Mouse (Mus musculus) liver, embryonic 13.5 days (tissue): ENCODE results near the gene Cyth3. TPM values are rescaled to one million over a fixed set of nuclear protein-coding genes. Genes with fewer than 3 reads are reported as not detected.
A peak's percentile ranks its signal among the peaks of the same experiment; 100 is the strongest.

ENCODE experiments used
- ATAC-seq: fragments of 200-750 bp; cut with Nextera tagmentation; 2 replicates; pipeline ENCODE4 v1.8.0; 2017; ENCODE audit warnings: low read depth, mild to moderate bottlenecking, moderate number of reproducible peaks, moderate library complexity
- DNase-seq: peaks from one replicate; pipeline ENCODE4 v3.0.0; 2022
- H3K27ac ChIP-seq: fragments of 300-500 bp; sonication (generic); 2 replicates; pipeline ENCODE4 v1.5.1; 2015; ENCODE audit warnings: moderate library complexity, mild to moderate bottlenecking, inconsistent platforms
- H3K27me3 ChIP-seq: fragments of 300-500 bp; sonication (generic); 2 replicates; pipeline ENCODE4 v1.6.1; 2015; ENCODE audit warnings: mild to moderate bottlenecking, inconsistent platforms
- H3K36me3 ChIP-seq: fragments of 300-500 bp; sonication (generic); 2 replicates; pipeline ENCODE4 v1.6.1; 2015; ENCODE audit warnings: mild to moderate bottlenecking, inconsistent platforms
- H3K4me1 ChIP-seq: fragments of 300-500 bp; sonication (generic); replicated peaks from 2 replicates; pipeline ENCODE4 v1.6.1; 2015; ENCODE audit warnings: inconsistent platforms
- H3K4me2 ChIP-seq: fragments of 300-500 bp; sonication (generic); 2 replicates; pipeline ENCODE4 v1.6.1; 2015; ENCODE audit warnings: inconsistent platforms, mild to moderate bottlenecking, moderate library complexity
- H3K4me3 ChIP-seq: fragments of 300-500 bp; sonication (generic); replicated peaks from 2 replicates; pipeline ENCODE4 v1.5.1; 2015; ENCODE audit warnings: mild to moderate bottlenecking, inconsistent platforms
- H3K9ac ChIP-seq: fragments of 300-500 bp; sonication (generic); 2 replicates; pipeline ENCODE4 v1.6.1; 2015; ENCODE audit warnings: mild to moderate bottlenecking, inconsistent platforms
- H3K9me3 ChIP-seq: fragments of 300-500 bp; sonication (generic); replicated peaks from 2 replicates; pipeline ENCODE4 v1.6.1; 2016; ENCODE audit warnings: inconsistent platforms
- WGBS: fragments of 180-500 bp; shearing (Covaris S2); methylation state at CpG from one replicate; pipeline ENCODE4 v1.1.7; 2015; ENCODE audit not compliant: insufficient replicate concordance; 5-methylcytosine and 5-hydroxymethylcytosine counted together
- polyA plus RNA-seq: library from polyadenylated mRNA; unstranded; fragments of >200 nt; fragmentation: Nextera tagmentation; extraction: Ambion mirVana; gene quantifications from 2 replicates; pipeline ENCODE4 v1.2.1, GENCODE M21; 2015

The Cyth3 gene
- polyA plus RNA-seq, 1 experiment from 2014 or later = 35.0 TPM

DNA sequence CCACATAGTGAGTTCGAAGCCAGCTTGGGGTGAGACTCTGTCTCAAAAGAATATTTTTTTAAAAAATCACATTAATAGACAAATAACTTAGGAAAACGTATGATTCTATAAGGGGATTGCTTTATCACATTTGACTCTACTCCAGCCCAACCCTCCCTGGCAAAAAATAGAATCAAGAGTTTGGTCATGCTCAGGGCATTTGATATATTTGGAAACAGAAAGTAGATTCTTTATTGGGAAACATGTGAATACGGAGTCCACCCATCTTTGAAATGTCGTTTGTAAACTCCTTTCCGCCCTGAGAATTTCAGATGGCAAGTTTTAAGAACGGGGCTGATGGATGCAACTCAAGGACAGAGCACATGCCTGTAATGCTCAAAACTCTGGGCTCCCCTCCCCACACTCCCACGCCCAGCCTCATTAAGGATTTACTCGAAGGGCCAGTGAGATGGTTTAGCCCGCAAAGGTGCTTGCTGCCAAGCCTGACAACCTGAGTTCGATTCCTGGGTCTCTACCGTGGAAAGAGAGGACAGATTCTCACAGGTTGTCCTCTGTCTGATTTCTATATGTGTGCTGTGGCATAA, 28.6 kb upstream of the Cyth3 start:
- Histone ChIP-seq H3K4me2 (no peak overlapping the region), H3K27me3 (no peaks in the 10 kb centered on the region), H3K36me3 (no peaks in the 10 kb centered on the region), H3K27ac (no peak overlapping the region), H3K4me1 (no peaks in the 10 kb centered on the region), H3K9me3 (no peaks in the 10 kb centered on the region; the same call in 1 of the 2 replicates), H3K9ac (no peak overlapping the region), H3K4me3 (no peak overlapping the region)
- no peak for DNase-seq
- WGBS = 73% methylated on average over 11 of the region's 11 CpGs
- ATAC-seq = no peak

DNA sequence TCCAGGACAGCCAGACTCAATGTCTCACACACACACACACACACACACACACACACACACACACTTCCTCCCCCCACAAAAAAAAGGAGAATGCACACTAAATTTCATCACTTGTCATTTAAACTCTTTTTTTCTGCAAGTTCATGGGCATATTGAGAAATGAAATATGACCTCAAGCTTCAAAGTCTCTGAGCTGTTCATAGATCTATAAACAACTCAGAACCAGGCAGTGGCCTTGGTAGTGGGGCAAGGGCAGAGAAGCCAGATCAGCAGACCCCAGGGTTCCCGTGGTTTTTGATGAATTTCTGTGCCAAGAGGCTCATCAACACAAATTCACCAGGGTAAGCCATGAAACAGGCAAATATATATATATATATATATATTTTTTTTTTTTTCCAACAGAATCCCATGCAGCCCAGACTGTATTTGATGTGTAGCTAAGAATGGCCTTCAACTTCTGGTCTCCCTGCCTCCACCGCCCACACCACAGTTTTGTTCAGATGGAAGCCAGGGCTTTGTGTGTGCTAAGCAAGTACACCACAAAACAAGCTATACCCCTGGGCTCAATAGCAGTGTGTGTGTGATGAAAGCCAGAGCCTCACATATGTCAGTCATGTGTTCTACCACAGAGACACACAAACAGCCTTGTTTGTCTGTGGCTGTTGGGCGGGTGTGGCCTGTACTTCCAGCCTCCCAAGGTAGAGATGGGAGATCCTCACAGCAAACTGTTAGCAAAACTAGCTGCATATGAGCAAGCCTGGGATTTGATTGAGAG, 27.8 kb upstream of the Cyth3 start:
- H3K27me3 ChIP-seq = no peaks in the 10 kb centered on the region
- H3K4me1 ChIP-seq = no peaks in the 10 kb centered on the region
- no peaks in the 10 kb centered on the region; the same call in 1 of the 2 replicates for H3K9me3 ChIP-seq
- no peak for DNase-seq
- no peak overlapping the region for H3K4me3 ChIP-seq
- ATAC-seq = no peak
- no peak overlapping the region for H3K9ac ChIP-seq
- no peaks in the 10 kb centered on the region for H3K36me3 ChIP-seq
- no peak overlapping the region for H3K4me2 ChIP-seq
- WGBS = 66% methylated on average over 3 of the region's 3 CpGs
- H3K27ac ChIP-seq = no peak overlapping the region

DNA sequence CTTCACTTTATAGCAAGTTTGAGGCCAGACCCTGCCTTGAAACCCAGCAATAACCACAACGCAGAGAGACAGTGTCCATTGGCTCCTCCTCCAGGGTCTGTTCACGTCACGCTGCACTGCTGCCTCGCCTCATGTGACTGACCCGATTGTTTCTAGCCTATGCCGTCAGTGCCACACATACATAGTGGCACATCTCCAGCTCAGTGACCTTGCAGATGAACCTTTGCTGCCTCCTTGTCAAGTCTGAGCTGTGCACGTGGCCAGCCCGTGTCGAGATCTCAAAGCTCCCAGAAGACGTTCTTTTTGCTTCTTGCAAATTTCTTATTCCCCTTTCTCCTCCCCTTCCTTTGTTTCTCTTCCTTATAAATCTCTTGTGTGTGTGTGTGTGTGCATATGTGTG, 20.2 kb upstream of the Cyth3 start:
- no peak overlapping the region for H3K27ac ChIP-seq
- H3K36me3 ChIP-seq = no peaks in the 10 kb centered on the region
- H3K4me2 ChIP-seq = no peak overlapping the region
- H3K9me3 ChIP-seq = no peaks in the 10 kb centered on the region
- H3K9ac ChIP-seq = no peak overlapping the region
- no peaks in the 10 kb centered on the region for H3K27me3 ChIP-seq
- DNase-seq (no peak), ATAC-seq (no peak)
- H3K4me1 ChIP-seq = 0 out of 2 replicates have a peak, but pooled peaks cover 3% of the 10 kb centered on the region
- WGBS = 67% methylated on average over 10 of the region's 10 CpGs
- no peak overlapping the region for H3K4me3 ChIP-seq

DNA sequence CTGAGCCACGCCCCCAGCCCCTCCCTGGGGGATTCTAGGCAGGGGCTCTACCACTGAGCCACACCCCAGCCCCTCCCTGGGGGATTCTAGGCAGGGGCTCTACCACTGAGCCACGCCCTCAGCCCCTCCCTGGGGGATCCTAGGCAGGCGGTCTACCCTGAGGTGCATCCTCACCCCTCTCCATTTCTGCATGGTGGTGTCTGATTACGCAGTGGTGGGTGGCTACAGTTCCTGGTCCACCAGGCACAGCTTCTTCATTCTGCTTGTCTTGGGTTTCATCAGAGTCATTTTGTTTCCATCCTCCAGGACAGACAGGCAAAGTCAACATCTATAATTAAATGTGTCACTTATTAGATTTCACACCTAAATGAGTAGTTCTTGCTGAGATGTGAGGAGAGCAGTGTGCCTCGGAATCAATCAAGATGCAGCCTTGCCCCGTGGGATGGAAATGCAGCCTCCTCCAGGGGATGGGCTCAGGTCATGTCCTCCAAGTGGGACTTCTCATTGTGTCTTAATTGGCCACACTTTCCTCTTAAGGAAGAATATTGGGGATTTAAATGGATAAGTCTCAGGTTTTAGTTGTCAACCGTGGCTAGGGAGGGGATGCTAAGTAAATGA, 18.0 kb upstream of the Cyth3 start:
- Histone ChIP-seq H3K4me1 (0 out of 2 replicates have a peak, but pooled peaks cover 3% of the 10 kb centered on the region), H3K27ac (no peak overlapping the region), H3K9me3 (no peaks in the 10 kb centered on the region), H3K27me3 (no peaks in the 10 kb centered on the region), H3K9ac (no peak overlapping the region), H3K4me3 (no peak overlapping the region), H3K36me3 (no peaks in the 10 kb centered on the region), H3K4me2 (no peak overlapping the region)
- DNase-seq (no peak), ATAC-seq (no peak)
- 66% methylated on average over 7 of the region's 7 CpGs for WGBS

DNA sequence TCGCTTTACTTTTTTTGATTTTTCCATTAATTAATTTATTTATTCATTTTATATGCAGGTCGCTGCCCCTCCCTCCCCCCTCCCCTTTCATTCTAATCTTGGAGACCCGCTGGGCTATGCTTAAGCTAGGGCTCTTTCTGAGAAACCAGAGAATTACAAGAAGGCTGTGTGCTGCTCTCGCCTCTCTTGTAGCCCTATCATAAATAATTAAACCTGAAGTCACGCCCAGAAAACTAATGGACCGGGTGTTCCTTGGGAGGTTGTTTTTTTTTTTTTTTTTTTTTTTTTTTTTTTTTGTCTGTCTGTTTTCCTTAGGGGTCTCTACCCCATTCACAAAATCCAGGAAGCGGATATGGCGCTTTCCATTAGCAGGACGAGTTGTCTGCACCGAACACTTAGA, 15.5 kb upstream of the Cyth3 start:
- no peak overlapping the region for H3K9ac ChIP-seq
- ATAC-seq = no peak
- no peaks in the 10 kb centered on the region for H3K36me3 ChIP-seq
- H3K4me3 ChIP-seq = no peak overlapping the region
- H3K4me1 ChIP-seq = 0 out of 2 replicates have a peak, but pooled peaks cover 3% of the 10 kb centered on the region
- H3K9me3 ChIP-seq = no peaks in the 10 kb centered on the region
- H3K4me2 ChIP-seq = no peak overlapping the region
- no peak overlapping the region for H3K27ac ChIP-seq
- no peaks in the 10 kb centered on the region for H3K27me3 ChIP-seq
- DNase-seq = no peak
- 73% methylated on average over 10 of the region's 10 CpGs for WGBS

DNA sequence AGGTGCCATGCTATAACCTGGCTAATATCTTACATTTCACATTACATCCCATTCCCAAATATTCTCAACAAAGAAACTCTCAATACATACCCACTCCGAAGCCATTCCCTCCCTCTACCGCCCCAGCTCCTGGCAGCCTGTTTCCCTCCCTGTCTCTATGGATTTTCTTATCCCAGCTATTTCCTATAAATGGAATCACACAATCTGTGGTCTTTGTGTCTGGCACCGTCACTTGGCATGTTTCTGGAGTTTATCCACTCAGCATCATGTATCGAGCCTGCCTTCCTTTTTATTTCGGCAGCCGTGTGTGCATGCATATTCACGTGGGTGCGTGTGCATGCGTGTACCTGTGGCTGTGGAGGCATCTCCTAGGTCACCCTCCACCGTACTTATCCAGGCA, 14.1 kb upstream of the Cyth3 start:
- Histone ChIP-seq H3K36me3 (no peaks in the 10 kb centered on the region), H3K27ac (no peak overlapping the region), H3K4me1 (0 out of 2 replicates have a peak, but pooled peaks cover 3% of the 10 kb centered on the region), H3K4me3 (no peak overlapping the region), H3K9ac (no peak overlapping the region), H3K4me2 (no peak overlapping the region), H3K9me3 (no peaks in the 10 kb centered on the region), H3K27me3 (no peaks in the 10 kb centered on the region)
- no peak for ATAC-seq
- WGBS = 85% methylated on average over 10 of the region's 10 CpGs
- no peak for DNase-seq

DNA sequence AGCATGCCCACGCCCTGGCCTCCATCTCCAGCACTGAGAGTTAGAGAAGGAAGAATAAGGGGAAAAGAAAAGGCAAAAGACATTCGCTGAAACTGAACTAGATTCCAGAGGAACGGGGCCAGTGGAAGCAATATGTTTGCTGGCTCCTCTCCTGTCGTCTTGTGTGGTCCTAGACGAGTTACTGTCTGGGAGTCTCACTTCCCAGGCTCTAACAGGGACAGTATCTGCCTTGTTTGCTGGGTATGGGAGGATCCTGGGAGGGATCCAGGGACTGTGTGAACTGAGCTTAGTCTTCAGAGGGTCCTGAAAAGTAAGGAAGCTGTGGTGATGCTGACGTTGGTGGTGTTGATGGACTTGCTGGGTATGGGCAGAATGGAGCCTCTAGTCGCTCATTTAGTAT, 10.3 kb upstream of the Cyth3 start:
- ATAC-seq (no peak), DNase-seq (no peak)
- H3K36me3 ChIP-seq = no peaks in the 10 kb centered on the region
- no peaks in the 10 kb centered on the region for H3K27me3 ChIP-seq
- 66% methylated on average over 7 of the region's 7 CpGs for WGBS
- H3K4me3 ChIP-seq = no peak overlapping the region
- no peaks in the 10 kb centered on the region; the same call in 1 of the 2 replicates for H3K4me1 ChIP-seq
- no peak overlapping the region for H3K4me2 ChIP-seq
- no peak overlapping the region for H3K27ac ChIP-seq
- H3K9me3 ChIP-seq = no peaks in the 10 kb centered on the region
- H3K9ac ChIP-seq = no peak overlapping the region

DNA sequence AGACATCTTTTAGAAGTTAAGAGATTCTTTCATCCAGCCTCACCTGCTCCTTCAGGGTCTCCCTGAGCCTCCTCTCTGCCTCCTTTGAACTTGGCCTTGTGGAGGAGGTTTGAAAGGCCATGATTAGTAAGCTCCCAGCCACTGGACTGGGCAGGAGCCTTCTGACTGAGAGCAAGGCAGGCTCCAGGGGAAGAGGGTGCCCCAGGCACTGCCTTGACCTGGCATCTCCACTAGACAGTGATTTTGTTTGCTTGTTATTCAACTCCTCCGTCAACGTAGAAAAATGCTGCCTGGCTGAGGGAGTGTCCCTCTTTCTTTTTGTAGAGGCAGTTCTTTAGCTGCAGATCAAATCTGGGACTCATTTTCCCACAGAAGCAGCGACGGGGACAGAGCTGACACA, 9.0 kb upstream of the Cyth3 start:
- Histone ChIP-seq H3K9me3 (no peaks in the 10 kb centered on the region), H3K4me1 (peaks cover 9% of the 10 kb centered on the region), H3K27ac (no peak overlapping the region), H3K4me3 (no peak overlapping the region), H3K4me2 (no peak overlapping the region), H3K27me3 (no peaks in the 10 kb centered on the region), H3K36me3 (no peaks in the 10 kb centered on the region), H3K9ac (no peak overlapping the region)
- 58% methylated on average over 4 of the region's 4 CpGs for WGBS
- DNase-seq = no peak
- ATAC-seq = no peak

DNA sequence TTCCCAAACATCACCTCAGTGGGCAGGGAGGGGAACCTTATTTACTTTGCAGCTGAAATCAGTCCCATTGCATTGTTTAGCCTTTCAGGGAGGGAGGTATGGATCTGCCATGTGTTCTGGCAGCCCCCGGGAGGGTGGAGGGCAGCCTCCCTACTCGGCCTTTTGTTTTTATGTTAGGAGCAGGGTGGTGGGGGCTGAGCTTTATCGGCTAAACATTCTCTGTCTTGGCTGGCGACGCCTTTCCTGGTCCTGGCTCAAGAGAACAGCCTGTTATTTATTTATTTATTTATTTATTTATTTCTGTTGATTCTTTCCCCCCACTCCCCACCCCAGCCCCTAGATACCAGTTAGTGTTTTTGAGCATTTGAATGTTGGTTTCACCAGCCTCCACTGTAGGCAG, 7.7 kb upstream of the Cyth3 start:
- H3K9me3 ChIP-seq = no peaks in the 10 kb centered on the region
- WGBS = 47% methylated on average over 5 of the region's 5 CpGs
- no peaks in the 10 kb centered on the region for H3K36me3 ChIP-seq
- no peaks in the 10 kb centered on the region for H3K27me3 ChIP-seq
- H3K4me2 ChIP-seq = no peak overlapping the region
- no peak overlapping the region for H3K27ac ChIP-seq
- ATAC-seq (no peak), DNase-seq (no peak)
- peaks cover 18% of the 10 kb centered on the region for H3K4me1 ChIP-seq
- H3K9ac ChIP-seq = no peak overlapping the region
- H3K4me3 ChIP-seq = no peak overlapping the region

DNA sequence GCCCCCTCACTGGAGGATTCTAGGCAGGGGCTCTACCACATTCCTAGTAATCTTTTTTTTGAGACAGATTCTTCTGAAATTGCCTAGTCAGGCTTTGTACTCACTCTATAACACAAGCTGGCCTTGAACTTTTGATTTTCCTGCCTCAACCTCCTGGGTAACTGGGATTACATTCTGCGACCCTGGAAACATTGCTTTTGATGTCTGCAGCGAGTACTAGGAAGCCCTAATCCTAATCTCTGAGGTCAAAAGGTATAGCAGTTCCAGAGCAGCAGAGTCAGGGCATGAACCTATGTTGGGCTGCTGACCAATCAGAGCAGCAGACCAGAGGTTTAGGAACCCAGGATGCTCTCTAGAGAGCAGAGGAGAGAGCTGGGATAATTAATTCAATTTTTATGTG, 6.9 kb upstream of the Cyth3 start:
- WGBS = 75% methylated on average over 2 of the region's 2 CpGs
- no peak for ATAC-seq
- H3K27me3 ChIP-seq = no peaks in the 10 kb centered on the region
- DNase-seq = no peak
- H3K4me3 ChIP-seq = no peak overlapping the region
- H3K36me3 ChIP-seq = no peaks in the 10 kb centered on the region
- no peaks in the 10 kb centered on the region for H3K9me3 ChIP-seq
- no peak overlapping the region for H3K9ac ChIP-seq
- peaks cover 20% of the 10 kb centered on the region for H3K4me1 ChIP-seq
- H3K4me2 ChIP-seq = no peak overlapping the region
- H3K27ac ChIP-seq = no peak overlapping the region

DNA sequence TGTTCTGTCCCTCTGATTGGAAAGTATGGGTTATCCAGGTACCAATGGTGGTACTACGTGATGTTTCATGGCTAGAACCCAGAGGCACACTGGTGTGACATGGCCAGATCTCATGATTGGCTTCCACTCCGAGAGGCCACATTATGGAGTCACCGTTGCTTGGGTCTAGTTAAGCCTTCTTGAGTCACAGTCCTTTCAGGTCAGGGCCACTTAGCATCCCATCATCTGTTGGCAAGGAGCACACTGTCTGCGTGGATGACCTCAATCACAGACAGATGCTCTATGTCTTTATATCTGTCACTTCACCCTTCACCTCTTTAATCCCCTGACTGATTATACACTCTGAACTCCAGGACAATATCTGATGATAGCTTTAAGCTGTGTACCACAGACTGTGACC, 6.1 kb upstream of the Cyth3 start:
- no peak for ATAC-seq
- DNase-seq = no peak
- no peak overlapping the region for H3K4me3 ChIP-seq
- no peaks in the 10 kb centered on the region for H3K27me3 ChIP-seq
- 83% methylated on average over 4 of the region's 4 CpGs for WGBS
- peak overlapping the region; percentile 9; the same call in 1 of the 2 replicates for H3K27ac ChIP-seq
- no peaks in the 10 kb centered on the region for H3K36me3 ChIP-seq
- H3K4me1 ChIP-seq = peaks cover 24% of the 10 kb centered on the region
- no peaks in the 10 kb centered on the region for H3K9me3 ChIP-seq
- no peak overlapping the region for H3K4me2 ChIP-seq
- no peak overlapping the region for H3K9ac ChIP-seq
